Mouse (Mus musculus) adrenal gland, adult 18-20 months (tissue): ENCODE results near the gene Steap1. TPM values are rescaled to one million over a fixed set of nuclear protein-coding genes. Genes with fewer than 3 reads are reported as not detected.

Experiments used
- DNase-seq, 2 experiments: peaks; one replicate each; pipeline ENCODE4 v3.0.0; 2021 to 2022; ENCODE audit warnings: low spot score in 2 of 2
- long read RNA-seq, 2 experiments: library from polyadenylated mRNA; stranded (forward); transcript quantifications; one replicate each; pipeline ENCODE4 v2.0.0; 2021
- total RNA-seq, 2 experiments: library from RNA; stranded (reverse); gene quantifications; 1 replicate in 1 of 2; 2 replicates in 1 of 2; pipeline ENCODE4 v1.2.3; 2021

The Steap1 gene
- total RNA-seq = 10 to 100 TPM; 22.9 to 29.9 TPM
- long read RNA-seq, experiment 1, transcript Steap1-201 (5 exons, 1,230 nt) = major isoform, 18 of 20 reads
- long read RNA-seq, experiment 1, partial matches to known transcripts = 0 of 20 reads
- long read RNA-seq, experiment 1, other reads (novel, unspliced or antisense) = 2 of 20 reads
- long read RNA-seq, experiment 2, transcript Steap1-201 (5 exons, 1,230 nt) = major isoform, 55 of 61 reads
- long read RNA-seq, experiment 2, partial matches to known transcripts = 3 of 61 reads
- long read RNA-seq, experiment 2, other reads (novel, unspliced or antisense) = 3 of 61 reads

DNA sequence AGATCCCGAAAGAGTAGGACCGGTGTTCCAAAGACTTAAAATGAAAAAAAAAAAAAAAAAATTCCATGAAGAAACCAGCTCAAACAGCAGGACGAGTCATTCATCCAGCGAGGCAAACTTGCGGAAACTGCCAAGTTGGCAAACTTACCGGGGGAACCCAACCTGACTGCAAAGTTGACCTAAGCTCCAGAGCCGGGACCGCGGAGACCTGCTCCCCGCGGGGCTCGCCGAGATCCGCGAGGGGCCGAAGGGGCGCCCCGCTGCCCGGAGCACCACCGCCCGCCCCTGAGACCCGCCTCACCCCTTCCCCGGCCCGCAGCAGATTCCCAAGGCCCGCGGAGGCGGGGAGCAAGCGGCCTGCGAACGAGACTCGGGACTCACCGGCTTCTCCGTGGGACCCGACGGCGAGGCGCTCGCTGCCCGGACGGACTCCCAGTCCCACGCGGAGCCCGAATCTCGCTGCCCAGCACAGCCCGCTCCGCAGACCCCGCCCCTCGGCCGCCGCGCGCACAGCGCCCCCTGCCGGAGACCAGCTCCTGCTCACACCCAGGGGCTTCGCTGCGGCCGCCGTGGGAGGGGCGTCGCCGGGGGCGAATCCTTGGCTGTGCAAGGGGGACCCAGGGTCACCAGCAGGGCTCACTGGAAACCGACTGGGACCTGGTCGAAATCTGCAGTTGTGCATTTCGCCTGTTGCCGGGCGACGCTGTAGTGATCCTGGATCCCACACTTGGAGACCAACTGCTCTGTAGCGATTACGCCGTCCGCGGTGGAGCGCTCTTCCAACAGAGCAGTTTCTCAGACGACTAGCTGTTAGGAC lies at the start of gene Steap1:
Steap1 (minus strand) TSS at position 461 of the 817 bp plus-strand sequence.
- DNase-seq = peak; percentile 98 to 99

DNA sequence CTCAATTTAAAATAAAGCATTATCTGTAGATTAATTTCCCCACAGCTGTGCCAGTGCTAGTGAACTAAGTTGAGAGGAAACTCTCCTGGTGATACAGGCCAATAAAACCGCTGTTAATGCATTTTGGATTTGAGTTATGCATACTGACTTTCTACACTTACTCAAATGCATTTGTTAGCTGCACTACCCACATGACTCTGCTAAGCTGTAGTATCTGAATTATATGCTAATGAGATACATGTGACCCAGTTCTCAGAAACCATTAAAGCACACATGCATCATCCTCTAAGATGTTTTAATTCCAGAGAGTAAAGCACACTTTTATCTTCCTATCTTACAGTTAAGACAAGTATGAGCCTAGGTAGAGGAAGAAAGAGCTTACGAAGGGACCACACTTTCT lies 38.0 kb upstream of the Steap1 start:
- DNase-seq = no peak

DNA sequence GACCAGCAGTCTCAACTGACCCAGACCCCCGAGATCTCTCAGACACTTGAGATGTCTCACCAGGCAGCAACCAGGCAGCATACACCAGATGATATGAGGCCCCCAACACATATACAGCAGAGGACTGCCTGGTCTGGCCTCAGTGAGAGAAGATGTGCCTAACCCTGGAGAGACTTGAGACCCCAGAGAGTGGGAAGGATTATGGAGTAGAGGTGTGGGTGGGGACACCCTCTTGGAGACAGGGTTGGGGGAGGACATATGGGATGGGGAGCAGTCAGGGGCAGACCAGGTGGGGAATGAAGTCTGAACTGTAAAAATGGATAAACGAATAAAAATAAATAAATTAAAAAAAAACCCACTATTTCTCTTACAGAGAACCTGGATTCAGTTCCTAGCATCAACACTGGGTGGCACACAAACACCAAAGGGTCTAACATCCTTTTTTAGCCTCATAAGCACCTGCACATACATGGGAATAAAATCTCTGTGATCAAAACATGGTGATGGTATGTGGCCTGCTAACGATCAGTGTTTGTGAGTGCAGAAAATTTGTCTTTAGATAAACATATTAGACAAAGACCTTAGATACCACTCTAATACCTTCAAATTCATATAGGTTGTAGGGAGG lies 7.4 kb upstream of the Steap1 start:
- no peak for DNase-seq

DNA sequence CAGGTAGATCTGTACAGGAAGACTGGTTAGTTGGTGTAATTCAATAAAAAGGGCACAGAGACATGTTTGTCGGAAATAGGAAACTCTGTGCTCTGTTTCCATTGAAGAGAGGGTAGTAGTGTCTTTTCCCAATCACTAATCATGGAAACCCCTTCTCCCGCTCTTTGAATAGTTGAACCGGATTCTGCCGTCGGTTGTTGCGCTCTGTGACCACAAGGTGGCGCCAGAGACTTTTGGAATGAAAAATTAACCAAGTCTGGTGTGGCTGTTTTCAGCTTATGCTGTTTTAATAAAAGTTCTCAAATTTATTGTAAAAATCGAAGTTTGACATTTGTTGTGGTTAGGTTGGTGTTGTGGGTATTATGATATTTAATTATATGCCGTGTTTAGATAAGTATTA lies 5.9 kb upstream of the Steap1 start:
- peak; percentile 63 to 64 for DNase-seq

DNA sequence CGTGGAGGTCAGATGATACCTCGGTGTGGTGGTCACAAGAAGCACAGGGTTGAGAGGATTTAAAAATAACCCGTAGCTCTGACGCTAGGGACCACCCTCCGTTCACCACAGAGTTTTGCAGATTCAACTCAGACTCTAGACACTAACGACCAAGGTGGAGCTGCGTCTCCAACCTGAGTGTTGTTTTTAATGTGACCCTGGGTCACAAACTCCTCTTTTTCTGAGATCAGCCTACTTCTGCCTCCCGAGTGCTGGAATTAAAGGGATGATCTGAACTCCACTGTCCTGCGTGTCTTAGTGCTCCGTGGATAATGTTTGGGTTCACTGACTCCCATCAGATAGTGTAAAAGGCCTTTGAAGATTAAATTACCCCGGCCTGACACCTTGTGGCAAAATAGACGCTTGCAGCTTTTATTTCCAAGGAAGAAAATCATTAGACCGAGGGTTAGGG lies 671 bp upstream of the Steap1 start:
- DNase-seq = peak; percentile 23 to 25

DNA sequence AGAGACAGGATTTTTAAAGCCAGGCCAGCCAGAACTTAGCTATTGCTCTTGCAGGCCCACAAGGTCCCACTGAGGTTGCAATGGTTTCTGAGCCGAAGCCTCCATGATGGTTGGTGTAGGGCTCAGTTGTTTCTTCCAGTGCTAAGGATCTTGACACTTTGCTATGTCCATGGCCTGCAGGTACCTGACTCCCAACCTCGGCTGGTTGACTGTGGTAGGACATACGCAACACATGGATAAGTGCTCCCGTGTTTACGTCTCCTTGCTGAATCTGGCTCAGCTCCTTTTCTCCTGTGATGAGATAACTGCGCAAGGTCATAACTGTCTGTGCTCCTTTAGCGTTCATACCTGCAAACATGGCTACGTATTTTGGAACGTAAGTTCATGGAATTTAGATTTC lies 14.7 kb downstream of the Steap1 start:
- no peak for DNase-seq

DNA sequence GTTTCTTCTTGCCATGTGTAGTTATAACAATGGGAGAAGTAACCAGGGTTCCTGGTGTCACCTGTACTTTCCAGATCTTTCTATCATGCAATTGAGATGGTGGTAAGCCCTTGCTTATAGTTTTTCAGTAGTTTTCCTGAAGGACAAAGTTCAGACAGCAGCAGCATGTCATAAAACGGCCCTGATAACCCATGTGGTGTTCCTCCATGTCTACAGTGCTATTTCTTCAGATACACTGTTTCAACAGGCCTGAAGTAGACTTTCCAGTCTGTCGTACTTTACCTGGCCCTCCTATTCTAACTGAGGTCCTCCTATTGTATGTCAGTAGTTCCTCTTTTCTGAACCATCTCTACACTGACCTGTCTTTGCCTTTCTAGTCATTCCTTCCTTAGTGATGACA lies 16.3 kb downstream of the Steap1 start:
- DNase-seq = no peak

DNA sequence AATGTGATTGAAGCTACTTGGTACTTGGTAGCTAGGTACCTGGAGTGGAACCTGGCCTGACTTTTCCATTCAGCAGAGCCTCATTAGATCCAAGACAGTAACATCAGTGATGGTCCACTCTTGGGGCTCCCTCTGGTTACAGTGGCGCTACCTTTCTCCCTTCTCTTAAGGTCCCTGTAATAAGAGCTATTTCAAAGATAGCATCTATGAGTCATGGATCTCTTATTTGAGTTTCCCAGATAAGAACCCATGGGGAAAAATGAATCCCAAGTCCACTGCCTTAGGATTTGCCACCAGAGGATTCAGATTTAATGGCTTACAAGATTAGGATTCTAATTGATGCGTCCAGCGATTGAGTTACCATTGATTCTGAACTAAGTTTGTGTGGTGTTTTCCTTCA lies 16.9 kb downstream of the Steap1 start:
- DNase-seq = no peak

DNA sequence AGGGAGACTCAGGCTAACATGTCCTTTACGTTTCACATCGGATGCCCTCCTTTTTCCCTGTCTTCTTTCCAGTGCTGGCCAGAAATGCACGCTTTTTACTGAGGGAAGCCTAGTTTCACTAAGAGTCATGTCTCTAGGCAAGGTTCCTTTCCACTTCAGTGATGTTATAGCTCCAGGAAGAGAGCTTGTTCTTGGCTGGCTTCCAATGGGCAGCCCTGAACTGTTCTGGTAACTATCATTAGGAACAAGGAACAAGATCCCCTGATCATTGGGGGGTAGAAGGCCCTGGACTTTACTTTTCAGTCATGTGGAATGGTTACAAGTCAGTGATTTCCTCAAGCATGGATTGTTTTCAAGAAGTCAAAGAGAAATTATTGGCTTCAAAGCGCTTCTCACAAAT lies 19.2 kb downstream of the Steap1 start:
- DNase-seq = no peak

DNA sequence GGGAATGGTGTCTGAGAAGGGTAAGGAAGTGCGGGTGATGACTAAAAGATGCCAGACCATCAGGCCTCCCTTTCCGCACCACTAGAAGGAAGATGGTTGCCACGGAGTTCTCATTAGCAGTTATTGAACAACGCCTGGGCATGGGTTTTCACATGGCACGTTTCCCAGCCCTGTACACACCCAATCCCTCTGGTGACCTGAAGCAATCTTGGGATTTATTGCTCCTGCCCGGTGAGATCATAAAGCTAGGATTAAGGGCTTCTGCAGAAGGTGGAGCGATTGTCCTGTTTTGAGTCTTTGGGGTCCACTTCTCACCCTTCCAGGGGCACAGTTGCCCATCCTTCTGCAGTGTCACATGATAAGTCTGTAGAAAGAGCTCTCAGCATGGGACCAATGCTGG lies 26.9 kb downstream of the Steap1 start:
- DNase-seq = no peak

DNA sequence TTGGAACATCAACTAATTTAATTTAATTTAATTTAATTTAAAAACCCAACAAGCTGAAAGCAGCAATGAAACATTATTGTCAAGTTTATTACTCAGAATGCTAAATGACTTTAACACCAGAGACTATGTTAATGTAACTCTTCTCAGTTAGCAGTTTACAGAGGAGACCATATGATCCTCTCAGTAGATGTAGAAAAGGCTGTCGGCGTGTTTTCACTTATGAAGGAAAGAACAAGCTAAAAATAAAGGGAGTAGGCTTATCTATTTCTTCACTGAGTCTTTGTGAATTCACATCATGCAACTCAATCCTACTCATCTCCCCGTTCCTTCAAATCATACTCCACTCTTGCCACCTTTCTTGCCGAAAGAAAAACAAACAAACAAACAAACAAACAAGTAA lies 38.1 kb downstream of the Steap1 start:
- DNase-seq = no peak

DNA sequence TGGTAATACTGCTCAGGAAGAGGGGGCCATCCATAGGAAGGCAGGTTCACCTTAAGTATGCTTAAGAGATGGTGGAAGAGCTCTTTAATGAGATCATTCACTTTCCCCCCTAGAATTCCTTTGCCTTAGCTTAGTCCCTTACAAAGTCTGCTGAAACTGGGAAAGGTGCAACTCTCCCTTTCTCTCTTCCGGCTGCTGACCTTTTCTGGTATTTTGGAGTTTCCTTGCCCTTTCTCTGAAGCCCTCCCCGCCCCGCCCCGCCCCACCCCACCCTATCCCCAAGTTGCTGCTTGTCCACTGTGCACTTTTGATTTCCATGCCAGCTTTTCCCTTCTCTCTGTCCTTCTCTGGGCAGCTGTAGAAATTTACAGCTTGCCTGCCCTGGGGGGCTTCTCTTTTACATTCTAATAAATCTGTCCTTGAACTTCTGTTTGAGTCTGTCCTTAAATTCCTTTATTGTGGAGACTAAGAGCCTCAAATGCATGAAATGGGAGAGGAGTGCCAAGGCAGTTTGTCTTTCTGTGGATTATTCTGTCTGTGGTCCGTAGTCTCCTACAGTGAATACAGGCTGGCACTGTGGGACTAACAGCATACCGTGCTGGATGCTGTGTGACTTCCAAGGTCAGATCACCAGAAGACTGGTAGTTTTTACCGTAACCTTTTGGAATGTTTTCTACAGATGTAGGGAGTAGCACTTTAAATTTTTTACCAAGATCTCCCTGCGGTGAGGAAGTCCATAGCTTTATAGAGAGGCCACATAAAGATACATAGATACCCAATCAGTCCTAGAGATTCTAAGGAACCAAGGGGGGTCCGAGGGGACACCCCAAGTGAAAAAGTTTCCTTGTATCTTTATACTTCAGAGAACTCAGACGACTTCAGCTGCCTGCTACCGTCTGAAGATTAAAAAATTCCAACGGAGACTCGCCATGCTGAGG lies 41.5 kb downstream of the Steap1 start:
- DNase-seq = no peak

DNA sequence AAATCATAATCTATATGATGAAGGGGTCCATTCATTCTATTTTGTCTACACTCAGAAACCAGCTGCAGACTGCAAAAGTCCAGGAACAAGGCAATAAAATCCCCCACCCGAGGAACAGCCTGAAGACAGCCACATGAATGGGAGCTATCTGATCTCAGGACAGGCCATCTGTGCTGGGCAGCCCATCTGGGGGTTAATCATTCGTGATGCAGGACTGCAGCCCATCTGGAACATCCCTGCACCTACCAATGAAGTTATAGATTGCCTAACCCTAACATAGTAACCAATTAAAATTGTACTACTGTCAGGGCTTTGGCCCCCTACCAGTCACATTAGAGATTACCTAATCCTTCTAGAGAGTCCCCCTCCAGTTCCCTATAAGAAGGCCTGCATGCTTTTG lies 44.1 kb downstream of the Steap1 start:
- no peak for DNase-seq

DNA sequence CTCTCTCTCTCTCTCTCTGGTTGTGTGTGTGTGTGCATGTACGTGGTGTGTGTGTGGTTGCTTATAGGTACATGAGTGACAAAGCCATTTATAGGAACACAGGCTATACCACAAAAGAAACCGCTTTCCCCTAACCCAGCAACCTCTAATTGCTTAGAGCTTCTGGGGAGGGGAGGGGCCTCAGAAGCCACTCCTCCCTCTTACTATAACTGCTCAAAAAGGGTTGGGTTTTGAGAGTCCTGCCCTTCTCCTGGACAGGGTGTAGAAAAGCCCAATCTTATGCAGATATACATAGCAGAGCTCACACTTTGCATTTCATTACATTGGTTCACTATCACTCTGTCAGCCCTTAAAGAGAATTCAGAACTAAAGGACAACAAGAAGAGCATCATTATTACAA lies 48.7 kb downstream of the Steap1 start:
- DNase-seq = no peak

DNA sequence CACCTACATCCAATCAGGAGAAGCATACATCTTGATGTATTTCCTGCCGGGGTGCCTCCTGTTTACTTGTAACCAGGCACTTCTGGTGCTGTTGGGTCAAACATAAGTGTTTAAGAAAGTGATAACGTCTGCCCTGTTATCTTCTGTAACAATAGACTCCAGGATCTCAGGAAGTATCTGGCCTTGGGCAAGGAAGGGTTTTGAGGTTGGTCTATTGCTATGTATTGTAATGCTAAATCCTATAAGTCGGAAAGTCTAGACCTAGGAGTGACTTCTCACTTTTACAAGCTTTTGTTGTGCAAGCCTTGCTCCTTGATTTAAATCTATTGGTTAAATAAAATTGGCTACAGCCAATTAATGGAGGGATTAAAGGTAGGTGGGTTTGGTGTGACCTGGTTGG lies 50.3 kb downstream of the Steap1 start:
- no peak for DNase-seq

DNA sequence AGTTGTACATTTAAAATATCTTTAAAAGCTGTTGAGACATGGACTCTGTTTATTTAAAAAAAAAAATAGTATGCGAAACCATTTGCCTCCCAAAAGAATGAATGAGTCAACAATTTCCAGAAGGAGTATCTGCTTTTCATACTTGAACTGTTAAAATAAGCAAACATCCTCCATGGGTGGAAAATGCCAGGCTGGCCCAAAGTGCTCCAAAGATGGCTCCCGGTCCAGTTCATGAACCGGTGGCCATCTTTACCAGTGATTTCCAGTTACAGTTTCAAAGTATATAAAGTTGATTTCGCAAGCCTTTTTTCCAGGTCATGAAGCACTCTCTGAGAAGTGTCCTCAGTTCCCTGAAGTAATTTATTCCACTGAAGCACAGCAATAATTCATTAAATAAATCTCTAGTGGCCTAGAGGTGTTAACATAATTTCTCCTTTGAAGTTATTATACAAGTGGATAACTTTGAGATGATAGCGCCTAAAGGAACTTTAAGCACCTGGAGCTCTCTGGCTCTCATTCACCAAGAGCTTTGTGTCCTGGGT lies 53.7 kb downstream of the Steap1 start:
- no peak for DNase-seq

DNA sequence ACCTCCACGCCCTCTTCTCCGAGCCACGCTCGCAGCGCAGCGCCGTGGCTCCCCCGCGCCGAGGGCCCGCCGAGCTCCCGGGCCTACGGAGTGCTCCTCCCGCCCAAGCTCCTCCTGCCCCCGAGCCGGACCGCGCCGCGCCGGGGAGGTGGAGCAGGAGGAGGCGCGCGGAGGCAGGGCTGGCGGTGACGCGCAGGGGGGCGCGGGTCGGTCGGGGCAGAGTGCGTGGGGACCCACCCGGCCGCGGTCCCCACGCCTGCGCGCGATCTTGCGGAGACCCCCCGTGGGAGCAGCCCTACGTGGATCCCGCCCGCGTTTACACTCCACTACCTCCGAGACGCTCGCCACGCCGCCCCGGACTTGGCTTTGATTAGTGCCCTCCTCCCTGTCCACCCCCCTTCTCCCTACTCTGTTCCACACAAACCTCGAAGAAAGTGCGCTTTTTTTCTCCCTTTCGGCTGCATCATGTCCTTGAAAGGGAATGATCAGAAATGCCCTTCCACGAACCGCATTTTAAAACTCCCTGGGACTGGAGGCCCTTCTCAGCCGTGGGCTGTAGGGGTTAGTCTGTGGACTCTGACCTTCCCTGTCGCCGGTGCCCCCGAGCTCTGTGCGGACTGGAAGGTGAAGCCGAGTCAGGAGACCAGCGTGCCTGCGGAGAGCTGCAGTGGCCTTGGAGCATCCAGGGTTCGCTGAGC lies 55.0 kb downstream of the Steap1 start, which contains the start of gene Steap2:
Steap2 (minus strand) TSS at position 623 of the 698 bp plus-strand sequence.
- peak; percentile 64 for DNase-seq

DNA sequence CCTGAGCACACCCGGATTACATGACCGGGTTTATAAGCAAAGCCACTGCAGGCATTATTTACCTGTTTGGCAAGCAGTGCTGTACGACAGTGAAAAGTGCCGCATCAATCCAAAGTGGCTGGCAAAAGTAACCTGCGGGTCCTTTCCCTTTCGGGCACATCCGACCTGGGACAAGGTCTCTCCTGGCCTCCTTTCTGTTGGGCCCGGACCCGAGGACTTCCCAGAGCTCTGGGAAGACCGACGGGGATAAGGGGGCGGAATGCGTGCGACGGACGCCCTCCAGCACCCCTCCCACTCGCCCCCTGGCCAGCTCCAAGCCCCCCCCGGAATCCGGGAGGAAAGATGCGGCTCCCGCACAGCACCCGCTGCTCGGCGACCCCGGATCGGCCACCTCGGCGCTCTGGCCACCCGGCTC lies 55.6 kb downstream of the Steap1 start:
- no peak for DNase-seq

DNA sequence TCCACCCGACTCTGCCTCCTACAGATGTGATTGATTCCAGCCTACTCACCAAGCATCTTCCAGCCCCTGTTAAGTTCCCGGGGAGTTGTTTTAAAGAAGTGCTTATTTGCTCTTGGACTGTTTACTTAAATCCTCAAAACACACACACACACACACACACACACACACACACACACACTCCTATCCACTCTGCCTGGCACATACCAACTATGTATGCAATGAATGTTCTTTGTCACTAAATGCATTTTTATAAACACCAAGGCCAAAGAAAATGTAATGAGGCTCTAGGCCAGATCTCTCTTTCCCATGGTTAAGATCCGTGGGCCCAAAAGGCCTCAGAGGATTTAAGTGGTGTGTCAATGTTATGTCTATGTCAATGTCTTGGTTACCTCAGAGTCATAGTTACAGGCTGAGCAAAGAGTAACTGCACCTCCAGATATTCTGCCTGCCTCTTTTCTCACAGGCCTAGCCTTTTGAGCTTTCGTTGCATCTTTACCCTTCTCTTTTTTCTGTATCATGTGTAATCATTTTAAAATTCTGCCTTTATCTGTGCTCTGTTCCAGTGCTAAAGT lies 56.9 kb downstream of the Steap1 start:
- no peak for DNase-seq
